Mouse (Mus musculus) heart, adult 2 months (tissue): ENCODE data around the gene Gm47995. TPM values are rescaled to one million over a fixed set of nuclear protein-coding genes. Genes with fewer than 3 reads are reported as not detected.

Source experiments
- DNase-seq, 2 experiments: peaks; one replicate each; pipeline ENCODE4 v3.0.0; 2021
- H3K27ac ChIP-seq: fragments of 200-600 bp; 2 replicates; pipeline ENCODE4 v1.8.1; 2022
- H3K27me3 ChIP-seq: fragments of 200-500 bp; 2 replicates; pipeline ENCODE4 v1.6.1; 2012; ENCODE audit warnings: mild to moderate bottlenecking, low read length, inconsistent platforms, mixed read lengths; ENCODE audit not compliant: control insufficient read depth, insufficient read depth
- H3K36me3 ChIP-seq: fragments of 200-500 bp; 2 replicates; pipeline ENCODE4 v1.6.1; 2012; ENCODE audit warnings: low read length, inconsistent platforms; ENCODE audit not compliant: control insufficient read depth, insufficient read depth
- H3K4me1 ChIP-seq: fragments of 200-500 bp; 2 replicates; pipeline ENCODE4 v1.6.1; 2011; ENCODE audit warnings: low read length; ENCODE audit not compliant: control insufficient read depth, insufficient read depth
- H3K4me3 ChIP-seq: fragments of 200-600 bp; 2 replicates; pipeline ENCODE4 v1.8.1; 2022
- H3K79me2 ChIP-seq: fragments of 200-500 bp; replicated peaks from 2 replicates; pipeline ENCODE4 v1.6.1; 2012; ENCODE audit warnings: mild to moderate bottlenecking, inconsistent platforms, low read length, moderate library complexity, mixed read lengths; ENCODE audit not compliant: control insufficient read depth, insufficient read depth
- H3K9ac ChIP-seq: fragments of 200-500 bp; 2 replicates; pipeline ENCODE4 v1.6.1; 2012; ENCODE audit warnings: low read depth, mild to moderate bottlenecking, control low read depth, inconsistent platforms, low read length, mixed read lengths
- CTCF ChIP-seq: fragments of 200-600 bp; IDR thresholded peaks from 2 replicates; pipeline ENCODE4 v1.8.1; 2022; ENCODE audit warnings: antibody characterized with exemption, mild to moderate bottlenecking, moderate library complexity
- EP300 ChIP-seq: fragments of 200-500 bp; IDR thresholded peaks from 2 replicates; pipeline ENCODE4 v1.6.1; 2011; ENCODE audit warnings: low read depth, low read length, control low read depth; ENCODE audit not compliant: insufficient read depth
- POLR2A ChIP-seq: fragments of 200-500 bp; IDR thresholded peaks from 2 replicates; pipeline ENCODE4 v1.6.1; 2011; ENCODE audit warnings: mild to moderate bottlenecking, low read depth, low read length, control low read depth; ENCODE audit not compliant: insufficient read depth
- WGBS: fragments of 180-500 bp; shearing (Covaris S2); methylation state at CpG from one replicate; pipeline ENCODE4 v1.1.7; 2018; 5-methylcytosine and 5-hydroxymethylcytosine counted together
- intact Hi-C: fragments of 180-260 bp; cut with DNase I; formaldehyde crosslinking; loops from one replicate; pipeline ENCODE4 v1.15.1; 2025
- polyA plus RNA-seq: library from polyadenylated mRNA; depleted of rRNA; stranded (reverse); fragments of >200 nt; gene quantifications from 2 replicates; pipeline ENCODE4 v1.2.3, GENCODE M21; 2012
- total RNA-seq, 2 experiments: library from RNA; stranded (reverse); gene quantifications; 2 replicates each; pipeline ENCODE4 v1.2.3; 2021

Gm47995 gene
- total and polyA plus RNA-seq, 3 experiments, result not detected

GRCm38 (mm10) chr1:151215985-151216384, 17.7 kb downstream of the Gm47995 start:
- no peak for DNase-seq
- H3K79me2 ChIP-seq, result no peaks in the 10 kb centered on the region
- H3K4me3 ChIP-seq, result no peak overlapping the region
- TF ChIP-seq EP300, result no peak
- no peak for TF ChIP-seq CTCF
- TF ChIP-seq POLR2A, result no peak
- no peak overlapping the region for H3K9ac ChIP-seq
- H3K36me3 ChIP-seq, result no peaks in the 10 kb centered on the region
- 63% methylated on average over 1 of the region's 1 CpGs for WGBS
- no peaks in the 10 kb centered on the region for H3K4me1 ChIP-seq
- intact Hi-C loops, result no loop called here
- H3K27me3 ChIP-seq, result no peaks in the 10 kb centered on the region
- no peak overlapping the region for H3K27ac ChIP-seq

- Histone ChIP-seq H3K9ac (no peak overlapping the region), H3K36me3 (no peaks in the 10 kb centered on the region), H3K27me3 (no peaks in the 10 kb centered on the region), H3K4me3 (no peak overlapping the region), H3K4me1 (no peaks in the 10 kb centered on the region), H3K79me2 (no peaks in the 10 kb centered on the region), H3K27ac (no peak overlapping the region)
- intact Hi-C loops, result no loop called here
- WGBS, result 84% methylated on average over 3 of the region's 3 CpGs
- no peak for TF ChIP-seq POLR2A
- no peak for TF ChIP-seq CTCF
- no peak for TF ChIP-seq EP300
- no peak for DNase-seq
These were observed 18.2 kb downstream of the Gm47995 start for GRCm38 (mm10) chr1:151216417-151216816.

- no peaks in the 10 kb centered on the region for H3K36me3 ChIP-seq
- no peaks in the 10 kb centered on the region for H3K4me1 ChIP-seq
- H3K79me2 ChIP-seq, result no peaks in the 10 kb centered on the region
- WGBS, result 94% methylated on average over 5 of the region's 5 CpGs
- no peak overlapping the region for H3K9ac ChIP-seq
- no peak overlapping the region for H3K27ac ChIP-seq
- no peak overlapping the region for H3K4me3 ChIP-seq
- intact Hi-C loops, result no loop called here
- TF ChIP-seq CTCF (no peak), POLR2A (no peak), EP300 (no peak)
- DNase-seq, result no peak
- no peaks in the 10 kb centered on the region for H3K27me3 ChIP-seq
These were observed 20.8 kb downstream of the Gm47995 start for GRCm38 (mm10) chr1:151219045-151219444.

DNA sequence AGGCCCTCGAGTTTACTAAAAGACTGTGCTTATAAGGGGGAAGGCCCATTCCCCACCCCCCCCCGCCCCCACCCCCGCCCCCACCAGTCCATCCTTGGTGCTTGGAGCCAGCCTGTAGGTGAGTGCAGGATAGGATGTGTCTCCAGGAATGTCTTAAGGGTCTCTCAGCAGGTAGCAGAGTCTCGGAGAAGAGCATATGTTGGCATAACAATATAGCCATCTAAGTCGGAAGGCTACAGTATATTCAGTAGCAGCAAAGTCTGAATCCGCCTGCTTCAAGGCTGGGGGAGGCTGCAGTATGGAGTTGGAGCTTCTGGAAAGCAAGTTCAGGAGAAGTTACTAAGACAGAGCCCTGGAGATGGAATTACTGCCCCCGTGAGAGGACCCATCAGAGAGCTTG, 21.9 kb downstream of the Gm47995 start:
- intact Hi-C loops, result no loop called here
- H3K9ac ChIP-seq, result no peak overlapping the region
- no peak overlapping the region for H3K27ac ChIP-seq
- no peaks in the 10 kb centered on the region for H3K79me2 ChIP-seq
- no peak for DNase-seq
- H3K4me1 ChIP-seq, result no peaks in the 10 kb centered on the region
- 78% methylated on average over 7 of the region's 7 CpGs for WGBS
- TF ChIP-seq POLR2A (no peak), CTCF (no peak), EP300 (no peak)
- H3K36me3 ChIP-seq, result no peaks in the 10 kb centered on the region
- H3K27me3 ChIP-seq, result no peaks in the 10 kb centered on the region
- H3K4me3 ChIP-seq, result no peak overlapping the region

DNA sequence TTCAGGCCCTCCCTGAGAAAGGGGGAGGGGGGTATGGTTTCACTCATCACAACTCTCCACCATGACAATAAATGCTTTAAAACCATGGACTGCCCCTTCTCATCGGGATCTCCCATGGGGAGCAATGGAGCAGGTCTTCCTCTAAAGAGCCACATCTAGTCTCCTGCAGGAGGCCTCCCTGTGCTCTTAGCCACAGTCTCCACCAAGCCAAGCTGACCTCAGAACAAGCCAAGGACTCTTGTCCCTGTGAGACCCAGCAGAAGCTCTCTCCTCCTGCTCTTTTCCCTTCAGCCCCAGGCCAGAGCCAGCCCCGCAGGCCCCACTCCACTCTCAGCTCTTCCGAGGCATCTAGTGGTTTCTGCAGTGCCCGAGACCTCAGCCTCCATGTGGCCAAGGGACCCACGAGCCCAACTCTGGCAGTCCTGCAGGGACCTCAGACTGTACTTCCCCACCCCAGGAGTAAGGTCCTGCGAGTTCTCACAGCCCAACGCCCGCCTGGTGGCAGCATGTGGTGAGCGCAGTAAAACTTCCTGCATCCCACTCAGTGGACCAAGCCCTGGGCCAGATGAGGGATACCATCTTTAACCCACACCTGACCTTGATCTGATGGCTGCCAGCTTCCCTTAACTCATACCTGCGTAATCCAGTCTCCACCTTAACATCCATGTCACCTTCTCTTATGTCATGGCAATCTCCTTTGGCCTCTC, 24.5 kb downstream of the Gm47995 start:
- Histone ChIP-seq H3K27me3 (no peaks in the 10 kb centered on the region), H3K27ac (no peak overlapping the region), H3K36me3 (no peaks in the 10 kb centered on the region), H3K9ac (no peak overlapping the region), H3K4me1 (no peaks in the 10 kb centered on the region), H3K79me2 (no peaks in the 10 kb centered on the region), H3K4me3 (no peak overlapping the region)
- intact Hi-C loops, result no loop called here
- no peak for TF ChIP-seq CTCF
- TF ChIP-seq EP300, result no peak
- no peak for TF ChIP-seq POLR2A
- DNase-seq, result no peak
- 91% methylated on average over 10 of the region's 10 CpGs for WGBS

GRCm38 (mm10) chr1:151223377-151223776, 25.1 kb downstream of the Gm47995 start:
- Histone ChIP-seq H3K36me3 (no peaks in the 10 kb centered on the region), H3K9ac (no peak overlapping the region), H3K79me2 (no peaks in the 10 kb centered on the region), H3K27ac (no peak overlapping the region), H3K27me3 (no peaks in the 10 kb centered on the region), H3K4me1 (no peaks in the 10 kb centered on the region), H3K4me3 (no peak overlapping the region)
- 42% methylated on average over 1 of the region's 1 CpGs for WGBS
- TF ChIP-seq POLR2A (no peak), EP300 (no peak), CTCF (no peak)
- intact Hi-C loops, result no loop called here
- no peak for DNase-seq
